Mouse (Mus musculus): ENCODE data around the gene Cstf1. TPM values are rescaled to one million over a fixed set of nuclear protein-coding genes. Genes with fewer than 3 reads are reported as not detected.

The Cstf1 gene
- total RNA-seq, 1 experiment = 67.2 TPM

- Histone ChIP-seq H3K36me3 (ENCODE audit: control insufficient read depth, insufficient read depth, low read length, poor library complexity, severe bottlenecking) (no peaks in the 10 kb centered on the region), H3K4me1 (ENCODE audit: control insufficient read depth in 2 of 2, insufficient read depth in 2 of 2, low read length in 2 of 2, poor library complexity in 1 of 2) (peaks cover 0 to 9% of the 10 kb centered on the region in 2 experiments; a peak in 2 of 4 replicates), H3K9ac (ENCODE audit: insufficient read depth, low read depth, low read length, poor library complexity, severe bottlenecking) (no peak overlapping the region), H3K4me3 (ENCODE audit: insufficient read depth in 1 of 2, low read depth in 1 of 2, low read length in 2 of 2, poor library complexity in 1 of 2, severe bottlenecking in 1 of 2) (no peak overlapping the region), H3K9me3 (ENCODE audit: control insufficient read depth, insufficient read depth, low read depth, low read length) (no peaks in the 10 kb centered on the region), H3K27ac (ENCODE audit: insufficient read depth, low read depth, low read length, poor library complexity, severe bottlenecking) (no peak overlapping the region)
- in situ Hi-C loops (cut with MboI; ENCODE audit: low sequenced_read_pairs in 2 of 2, unreplicated experiment in 2 of 2) = no loop called here
- no peak for DNase-seq (ENCODE audit: low read depth, low spot score)
- TF ChIP-seq ZC3H11A (IDR thresholded peaks at IDR 0.05; ENCODE audit: borderline replicate concordance, low read depth, low read length) (no peak), MAFK (IDR thresholded peaks at IDR 0.05; ENCODE audit: insufficient read depth, low read depth, low read length) (no peak), HCFC1 (IDR thresholded peaks at IDR 0.05; ENCODE audit: borderline replicate concordance, insufficient read depth, low read length) (no peak), CHD2 (IDR thresholded peaks at IDR 0.05; ENCODE audit: low read depth, low read length) (no peak), ZNF384 (IDR thresholded peaks at IDR 0.05; ENCODE audit: low read depth, low read length) (no peak)
These were observed 35.7 kb downstream of the Cstf1 start for GRCm38 (mm10) chr2:172406173-172406572.

GRCm38 (mm10) chr2:172407499-172407898 lies 37.0 kb downstream of the Cstf1 start:
- Histone ChIP-seq H3K4me3 (ENCODE audit: insufficient read depth in 1 of 2, low read depth in 1 of 2, low read length in 2 of 2, poor library complexity in 1 of 2, severe bottlenecking in 1 of 2) (no peak overlapping the region), H3K4me1 (ENCODE audit: control insufficient read depth in 2 of 2, insufficient read depth in 2 of 2, low read length in 2 of 2, poor library complexity in 1 of 2) (peaks cover 0 to 11% of the 10 kb centered on the region in 2 experiments; a peak in 2 of 4 replicates), H3K27ac (ENCODE audit: insufficient read depth, low read depth, low read length, poor library complexity, severe bottlenecking) (no peak overlapping the region), H3K9ac (ENCODE audit: insufficient read depth, low read depth, low read length, poor library complexity, severe bottlenecking) (no peak overlapping the region), H3K9me3 (ENCODE audit: control insufficient read depth, insufficient read depth, low read depth, low read length) (no peaks in the 10 kb centered on the region), H3K36me3 (ENCODE audit: control insufficient read depth, insufficient read depth, low read length, poor library complexity, severe bottlenecking) (no peaks in the 10 kb centered on the region)
- in situ Hi-C loops (cut with MboI; ENCODE audit: low sequenced_read_pairs in 2 of 2, unreplicated experiment in 2 of 2) = no loop called here
- no peak for TF ChIP-seq CHD2 (IDR thresholded peaks at IDR 0.05; ENCODE audit: low read depth, low read length)
- TF ChIP-seq ZC3H11A (IDR thresholded peaks at IDR 0.05; ENCODE audit: borderline replicate concordance, low read depth, low read length) = no peak
- TF ChIP-seq MAFK (IDR thresholded peaks at IDR 0.05; ENCODE audit: insufficient read depth, low read depth, low read length) = no peak
- no peak for TF ChIP-seq HCFC1 (IDR thresholded peaks at IDR 0.05; ENCODE audit: borderline replicate concordance, insufficient read depth, low read length)
- no peak for TF ChIP-seq ZNF384 (IDR thresholded peaks at IDR 0.05; ENCODE audit: low read depth, low read length)
- no peak for DNase-seq (ENCODE audit: low read depth, low spot score)

DNA sequence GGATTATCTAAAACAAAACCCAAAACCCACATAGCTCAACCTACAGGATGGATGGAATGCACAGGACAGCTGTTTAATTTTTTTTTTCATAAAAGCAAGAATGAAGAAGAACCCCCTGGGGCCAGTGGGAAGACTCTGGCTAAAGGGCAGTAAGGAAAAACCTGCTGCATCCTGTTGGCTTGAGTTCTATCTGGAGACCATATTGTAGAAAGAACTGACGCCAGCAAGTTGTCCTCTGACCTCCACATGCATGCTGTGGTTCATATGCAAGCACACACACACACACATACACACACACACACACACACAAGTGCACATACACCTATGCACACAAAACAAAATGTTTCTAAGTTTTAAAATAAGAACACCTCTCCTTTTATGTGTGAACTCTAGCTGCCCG lies 40.2 kb downstream of the Cstf1 start:
- Histone ChIP-seq H3K9ac (ENCODE audit: insufficient read depth, low read depth, low read length, poor library complexity, severe bottlenecking) (no peak overlapping the region), H3K9me3 (ENCODE audit: control insufficient read depth, insufficient read depth, low read depth, low read length) (no peaks in the 10 kb centered on the region), H3K4me1 (ENCODE audit: control insufficient read depth in 2 of 2, insufficient read depth in 2 of 2, low read length in 2 of 2, poor library complexity in 1 of 2) (peaks cover 0 to 6% of the 10 kb centered on the region in 2 experiments; a peak in 1 of 4 replicates), H3K36me3 (ENCODE audit: control insufficient read depth, insufficient read depth, low read length, poor library complexity, severe bottlenecking) (no peaks in the 10 kb centered on the region), H3K27ac (ENCODE audit: insufficient read depth, low read depth, low read length, poor library complexity, severe bottlenecking) (no peak overlapping the region), H3K4me3 (ENCODE audit: insufficient read depth in 1 of 2, low read depth in 1 of 2, low read length in 2 of 2, poor library complexity in 1 of 2, severe bottlenecking in 1 of 2) (no peak overlapping the region)
- in situ Hi-C loops (cut with MboI; ENCODE audit: low sequenced_read_pairs in 2 of 2, unreplicated experiment in 2 of 2) = no loop called here
- TF ChIP-seq CHD2 (IDR thresholded peaks at IDR 0.05; ENCODE audit: low read depth, low read length) (no peak), ZC3H11A (IDR thresholded peaks at IDR 0.05; ENCODE audit: borderline replicate concordance, low read depth, low read length) (no peak), MAFK (IDR thresholded peaks at IDR 0.05; ENCODE audit: insufficient read depth, low read depth, low read length) (no peak), ZNF384 (IDR thresholded peaks at IDR 0.05; ENCODE audit: low read depth, low read length) (no peak), HCFC1 (IDR thresholded peaks at IDR 0.05; ENCODE audit: borderline replicate concordance, insufficient read depth, low read length) (no peak)
- DNase-seq (ENCODE audit: low read depth, low spot score) = no peak

DNA sequence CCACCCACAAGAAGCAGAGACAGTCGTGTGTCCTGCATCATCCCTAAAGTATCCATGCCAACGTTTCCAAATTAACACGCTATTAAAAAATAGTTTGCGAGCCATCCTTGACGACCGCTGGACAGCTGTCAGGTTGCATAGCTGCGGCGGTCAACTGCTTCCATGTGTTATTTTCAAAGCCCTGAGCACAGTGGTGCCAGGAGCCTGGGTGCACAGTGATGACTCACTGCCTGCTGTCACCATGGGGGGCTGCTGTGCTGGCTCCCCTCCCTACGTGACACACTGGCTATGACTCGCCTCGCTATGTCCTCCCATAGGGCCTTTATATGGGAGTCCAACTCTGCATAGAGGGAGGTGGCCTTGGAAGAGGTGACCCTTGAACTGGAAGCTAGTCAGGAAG lies 40.6 kb downstream of the Cstf1 start:
- H3K9ac ChIP-seq (ENCODE audit: insufficient read depth, low read depth, low read length, poor library complexity, severe bottlenecking) = no peak overlapping the region
- no peak overlapping the region for H3K27ac ChIP-seq (ENCODE audit: insufficient read depth, low read depth, low read length, poor library complexity, severe bottlenecking)
- in situ Hi-C loops (cut with MboI; ENCODE audit: low sequenced_read_pairs in 2 of 2, unreplicated experiment in 2 of 2) = no loop called here
- no peaks in the 10 kb centered on the region for H3K9me3 ChIP-seq (ENCODE audit: control insufficient read depth, insufficient read depth, low read depth, low read length)
- no peaks in the 10 kb centered on the region for H3K36me3 ChIP-seq (ENCODE audit: control insufficient read depth, insufficient read depth, low read length, poor library complexity, severe bottlenecking)
- TF ChIP-seq CHD2 (IDR thresholded peaks at IDR 0.05; ENCODE audit: low read depth, low read length) = no peak
- no peak for TF ChIP-seq ZNF384 (IDR thresholded peaks at IDR 0.05; ENCODE audit: low read depth, low read length)
- TF ChIP-seq MAFK (IDR thresholded peaks at IDR 0.05; ENCODE audit: insufficient read depth, low read depth, low read length) = no peak
- no peak for TF ChIP-seq HCFC1 (IDR thresholded peaks at IDR 0.05; ENCODE audit: borderline replicate concordance, insufficient read depth, low read length)
- TF ChIP-seq ZC3H11A (IDR thresholded peaks at IDR 0.05; ENCODE audit: borderline replicate concordance, low read depth, low read length) = no peak
- peaks cover 0 to 6% of the 10 kb centered on the region in 2 experiments; a peak in 1 of 4 replicates for H3K4me1 ChIP-seq (ENCODE audit: control insufficient read depth in 2 of 2, insufficient read depth in 2 of 2, low read length in 2 of 2, poor library complexity in 1 of 2)
- H3K4me3 ChIP-seq (ENCODE audit: insufficient read depth in 1 of 2, low read depth in 1 of 2, low read length in 2 of 2, poor library complexity in 1 of 2, severe bottlenecking in 1 of 2) = no peak overlapping the region
- DNase-seq (ENCODE audit: low read depth, low spot score) = no peak

Data from ES-E14 (cell line).